Mouse (Mus musculus): Measurements from ENCODE around the gene Mthfsl.
A peak's percentile ranks its signal among the peaks of the same experiment; 100 is the strongest.
"Not testable (repeated sequence)": the region's sequence is repeated elsewhere in the genome, so short reads cannot be mapped to it uniquely, and the experiment has no call there.

The Mthfsl gene

DNA sequence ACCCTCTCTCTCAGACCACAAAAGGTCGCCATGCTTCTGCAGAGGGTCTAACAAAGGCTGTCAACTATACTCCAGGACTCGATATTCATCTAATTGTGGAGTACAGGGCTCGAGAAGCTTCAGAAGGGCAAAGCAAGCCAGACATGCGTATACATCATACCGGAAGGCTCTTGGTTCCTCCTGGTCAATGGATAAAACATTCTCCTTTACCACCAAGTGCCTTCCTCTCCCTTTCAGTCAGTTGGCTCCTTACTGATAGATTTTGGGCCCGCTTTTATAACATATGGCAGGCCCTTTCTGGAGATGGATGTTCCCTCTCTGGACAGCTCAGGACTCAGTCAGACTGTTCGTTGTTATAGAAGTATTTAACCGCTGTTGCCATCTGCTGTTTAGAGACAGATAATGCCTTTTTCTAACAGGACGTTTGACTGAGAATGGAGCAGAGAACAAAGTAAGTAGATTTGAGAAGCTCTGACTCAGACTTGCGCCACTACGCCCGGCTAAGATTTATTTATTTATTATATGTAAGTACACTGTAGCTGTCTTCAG lies at the start of gene Mthfsl:
Gene Mthfsl (minus strand): TSS at position 308 of the 549 bp plus-strand sequence.
- DNase-seq = not testable (repeated sequence)

DNA sequence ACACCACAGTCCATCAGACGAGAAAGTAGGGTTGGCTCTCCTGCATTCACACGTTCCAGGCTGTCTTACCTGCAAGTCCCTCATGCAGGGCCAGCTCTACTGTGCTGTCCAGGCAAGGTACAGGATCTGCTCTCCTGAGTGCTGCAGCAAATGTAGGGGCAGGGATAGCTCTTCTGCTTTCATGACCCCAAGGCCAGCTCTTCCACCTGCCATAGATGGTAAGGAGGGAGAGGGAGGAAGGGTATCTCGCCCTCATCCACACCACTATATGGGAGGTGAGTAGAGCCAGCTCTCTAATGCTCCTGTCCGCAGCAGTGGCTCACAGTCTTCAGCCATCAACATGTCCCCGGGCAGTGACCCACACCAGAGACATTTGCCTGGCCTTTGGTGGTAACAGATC lies 49.4 kb upstream of the Mthfsl start:
- not testable (repeated sequence) for DNase-seq

DNA sequence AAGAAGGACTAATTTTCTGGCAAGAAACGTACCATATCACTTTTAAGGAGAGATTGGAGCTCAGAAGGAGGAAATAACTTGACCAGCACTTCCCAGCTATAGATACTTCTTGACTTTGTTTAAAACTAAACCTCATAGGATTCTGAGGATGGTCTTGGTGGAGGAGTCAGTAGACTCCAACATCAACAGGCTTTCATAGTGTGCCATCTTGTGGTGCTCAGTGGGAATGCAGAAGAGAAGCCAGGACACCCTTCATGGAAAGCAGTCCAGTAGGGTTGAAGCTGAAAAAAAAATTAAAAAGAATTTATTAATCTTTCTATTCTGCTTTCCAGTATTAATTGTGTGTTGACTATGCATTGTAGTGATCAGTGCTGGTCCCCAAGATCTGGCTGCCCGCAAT lies 26.6 kb upstream of the Mthfsl start:
- DNase-seq = not testable (repeated sequence)

DNA sequence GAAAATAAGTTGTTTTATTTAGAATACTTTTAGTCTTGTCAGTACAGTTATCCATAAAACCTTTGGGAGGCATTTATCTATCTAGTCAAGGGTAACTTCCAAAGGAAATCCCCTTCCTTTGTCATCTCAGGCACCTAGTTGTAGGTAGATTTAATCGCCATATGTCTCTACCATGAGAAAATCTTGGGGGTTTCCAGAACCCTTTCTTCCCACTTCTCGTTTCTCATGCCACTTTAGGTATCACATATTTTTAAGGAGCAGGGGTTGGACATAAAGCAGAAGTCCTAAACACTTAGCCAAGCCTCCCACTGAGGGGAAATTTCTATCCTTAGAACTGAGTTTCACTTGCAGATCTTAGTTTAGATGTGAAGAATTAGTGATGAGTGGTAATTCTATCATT lies 25.9 kb upstream of the Mthfsl start:
- not testable (repeated sequence) for DNase-seq

DNA sequence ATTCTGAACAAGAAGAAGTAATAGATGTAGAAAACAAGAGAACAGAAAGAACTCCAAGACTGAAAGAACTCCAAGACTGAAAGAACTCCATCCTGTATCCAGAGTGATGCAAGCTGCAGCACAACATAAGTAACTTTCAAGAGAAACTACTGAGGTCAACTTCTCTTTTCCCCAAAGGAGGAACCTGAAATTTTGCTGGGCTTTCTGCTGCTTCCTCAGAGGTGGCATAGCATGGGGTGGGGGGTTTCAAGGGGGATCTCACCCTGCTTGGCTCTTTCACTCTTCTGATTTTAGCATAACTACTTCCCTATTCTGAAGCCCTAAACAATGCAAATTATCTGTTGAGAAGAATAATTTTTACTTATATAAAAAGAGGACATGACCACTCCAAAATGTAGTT lies 15.2 kb upstream of the Mthfsl start:
- not testable (repeated sequence) for DNase-seq

DNA sequence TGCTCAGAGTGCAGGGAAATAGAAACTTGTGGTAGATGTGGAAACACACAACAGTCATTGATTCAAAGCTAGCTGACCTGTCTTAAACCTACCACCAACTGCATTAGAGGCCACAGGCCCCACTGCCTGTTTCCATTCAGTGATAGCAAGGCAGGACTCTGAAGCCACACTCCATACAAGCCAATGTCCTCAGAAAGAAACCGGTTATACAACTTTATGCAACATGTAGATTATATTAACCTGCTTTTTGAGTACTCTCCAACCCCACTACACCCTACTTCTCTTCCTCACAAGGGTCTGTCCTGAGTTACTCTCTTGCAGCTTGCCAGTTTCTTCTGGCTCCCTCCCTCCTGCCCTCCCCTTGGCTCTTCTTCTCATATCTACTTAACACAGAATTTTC lies 13.1 kb upstream of the Mthfsl start:
- not testable (repeated sequence) for DNase-seq

DNA sequence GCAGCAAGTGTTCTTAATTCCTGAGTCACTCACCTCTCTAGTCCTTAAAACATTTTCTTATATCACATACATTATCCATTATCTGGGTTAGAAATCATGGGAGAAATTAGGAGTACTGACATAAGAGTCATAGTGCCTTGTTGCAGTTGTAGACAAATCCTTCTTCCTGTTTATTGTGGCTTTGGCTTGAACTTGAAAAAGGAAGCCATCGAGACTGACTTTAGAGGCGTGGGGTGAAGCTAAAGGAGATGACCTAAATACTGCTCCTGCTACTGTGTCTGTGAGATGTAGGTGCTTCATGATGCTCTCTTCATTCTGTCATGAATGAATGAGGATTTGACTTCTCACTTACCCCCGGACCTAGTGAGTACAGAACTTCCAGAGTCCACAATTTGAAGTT lies 12.2 kb upstream of the Mthfsl start:
- not testable (repeated sequence) for DNase-seq

DNA sequence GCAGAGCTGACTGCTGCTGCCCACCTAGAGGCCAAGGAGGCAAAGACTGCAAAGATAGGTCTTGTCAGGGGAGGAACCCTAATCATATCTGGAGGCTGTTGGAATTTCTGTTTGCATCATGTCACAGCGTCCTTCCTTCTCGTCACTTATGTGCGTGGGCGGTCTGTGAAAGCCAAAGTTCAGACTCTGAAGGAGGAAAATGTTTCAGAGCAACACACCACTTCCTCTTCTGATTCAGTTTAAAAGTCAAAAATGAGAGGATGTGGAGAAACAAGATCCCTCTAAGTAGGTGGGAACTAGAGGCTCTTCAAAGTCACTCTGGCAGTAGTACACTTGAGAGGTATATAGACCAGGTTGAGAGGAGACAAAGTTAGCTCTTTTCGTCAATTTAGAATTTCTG lies 11.6 kb upstream of the Mthfsl start, which contains the start of gene Bcl2a1d:
Gene Bcl2a1d (minus strand): TSS at position 187 of the 400 bp plus-strand sequence.
- DNase-seq = not testable (repeated sequence)

DNA sequence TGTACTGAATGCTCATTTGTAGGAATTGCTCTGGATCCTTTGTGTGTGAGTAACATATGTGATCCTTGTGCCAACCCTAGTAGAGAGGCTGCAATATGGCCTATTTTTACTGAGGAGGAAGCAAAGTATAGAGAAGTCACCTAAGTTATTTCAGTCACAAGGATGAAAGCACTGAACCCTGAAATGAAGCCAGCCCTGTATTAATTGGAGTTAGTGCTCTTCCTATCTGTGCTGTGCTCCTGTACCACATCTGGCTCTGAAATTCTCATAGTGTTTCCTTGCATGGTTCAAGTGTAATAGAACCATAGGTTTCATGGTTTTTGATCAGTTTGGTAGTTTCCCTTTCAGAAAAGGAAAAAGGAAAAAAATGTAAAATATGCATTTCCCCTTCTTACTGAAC lies 8.2 kb upstream of the Mthfsl start:
- not testable (repeated sequence) for DNase-seq

DNA sequence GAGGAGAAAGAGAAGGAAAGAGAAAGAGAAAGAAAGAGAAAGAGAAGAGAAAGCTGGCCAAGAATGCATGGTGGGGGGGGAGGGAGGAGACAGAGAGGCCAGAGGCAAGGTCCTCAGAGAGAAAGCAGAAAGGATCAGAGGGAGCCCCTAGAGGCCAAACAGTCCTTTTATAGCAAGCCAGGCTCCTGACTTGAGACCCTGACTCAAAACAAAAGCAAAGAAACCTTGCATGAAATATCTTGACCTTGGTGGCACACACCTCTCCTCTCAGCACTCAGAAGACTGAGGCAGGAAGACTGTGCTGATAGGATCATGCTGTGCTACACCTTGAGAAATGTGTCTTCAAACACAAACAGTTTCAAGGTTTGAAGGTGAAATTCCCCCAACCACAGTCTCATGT lies 1.5 kb upstream of the Mthfsl start:
- not testable (repeated sequence) for DNase-seq

DNA sequence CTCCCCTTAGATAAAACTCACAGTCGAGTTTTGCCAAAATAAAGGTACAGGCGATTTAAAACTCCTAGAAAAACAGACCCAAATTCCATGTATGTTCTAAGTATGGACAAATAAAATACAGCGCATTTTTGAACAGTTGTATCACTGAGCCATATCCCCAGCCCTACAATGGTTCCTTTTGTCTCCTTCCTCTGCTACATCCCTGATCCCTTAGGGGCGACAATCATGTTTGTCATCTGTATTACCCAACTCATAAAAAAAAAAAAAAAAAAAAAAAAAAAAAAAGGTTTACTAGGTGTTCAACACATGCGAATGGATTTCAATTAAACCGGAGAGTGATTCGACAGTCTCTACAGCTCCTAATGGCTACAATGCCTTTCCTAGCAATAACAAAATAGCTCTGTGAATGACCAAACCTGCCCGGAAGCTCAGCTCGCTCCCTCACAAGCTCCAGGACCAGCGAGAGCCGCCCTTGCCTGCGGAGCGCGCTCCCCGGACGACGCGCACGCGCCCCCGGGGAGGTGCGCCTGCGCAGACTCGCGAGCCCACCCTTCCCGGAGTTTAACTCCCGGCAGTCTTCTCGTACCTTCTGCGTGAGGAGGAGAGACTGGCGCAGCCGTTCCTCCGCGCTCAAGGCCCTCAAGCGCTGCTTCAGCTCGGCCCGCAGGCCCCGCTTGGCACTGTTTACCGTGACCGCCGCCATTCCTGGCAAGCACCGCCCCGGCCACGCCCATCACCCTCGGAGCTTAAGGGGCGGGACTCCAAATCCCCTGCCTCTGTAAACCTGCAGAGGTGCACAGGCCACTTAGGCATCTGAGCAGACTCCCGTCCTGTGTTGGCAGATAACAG lies 799 bp downstream of the Mthfsl start:
- not testable (repeated sequence) for DNase-seq

DNA sequence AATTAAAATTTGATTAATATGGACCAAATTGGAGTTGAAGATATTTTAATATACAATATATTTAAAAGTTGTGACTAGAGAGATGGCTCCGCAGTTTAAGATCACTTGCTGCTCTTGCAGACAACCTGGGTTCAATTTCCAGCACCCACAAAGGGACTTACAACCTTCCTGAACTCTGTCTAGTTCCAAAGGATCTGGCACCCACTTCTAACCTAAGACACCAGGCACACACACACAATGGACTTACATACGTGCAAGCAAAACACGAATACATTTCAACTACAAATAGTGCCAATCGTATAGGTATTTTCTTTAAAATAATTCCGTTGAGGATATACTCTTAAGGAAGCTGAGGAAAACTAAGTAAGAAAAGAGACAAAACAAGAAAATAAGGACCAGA lies 1.5 kb downstream of the Mthfsl start:
- DNase-seq = not testable (repeated sequence)

DNA sequence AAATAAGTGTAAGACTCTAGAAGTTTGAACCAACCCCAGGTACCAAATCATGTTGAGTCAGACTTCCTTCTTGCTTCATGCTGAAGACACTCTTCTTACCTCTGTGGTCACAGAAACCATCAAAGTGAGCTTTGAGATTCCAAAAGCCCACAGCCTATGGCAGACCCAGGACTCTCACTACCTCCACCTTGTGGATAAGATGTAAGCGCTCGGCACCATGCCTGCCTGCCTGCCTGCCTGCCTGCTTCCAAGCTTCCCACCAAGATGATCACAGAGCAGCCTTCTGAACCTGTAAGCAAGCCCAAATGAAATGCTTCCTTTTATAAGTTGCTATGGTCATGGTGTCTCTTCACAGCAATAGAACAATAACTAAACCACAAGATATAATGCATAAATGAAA lies 2.0 kb downstream of the Mthfsl start:
- DNase-seq = peak; percentile 32

DNA sequence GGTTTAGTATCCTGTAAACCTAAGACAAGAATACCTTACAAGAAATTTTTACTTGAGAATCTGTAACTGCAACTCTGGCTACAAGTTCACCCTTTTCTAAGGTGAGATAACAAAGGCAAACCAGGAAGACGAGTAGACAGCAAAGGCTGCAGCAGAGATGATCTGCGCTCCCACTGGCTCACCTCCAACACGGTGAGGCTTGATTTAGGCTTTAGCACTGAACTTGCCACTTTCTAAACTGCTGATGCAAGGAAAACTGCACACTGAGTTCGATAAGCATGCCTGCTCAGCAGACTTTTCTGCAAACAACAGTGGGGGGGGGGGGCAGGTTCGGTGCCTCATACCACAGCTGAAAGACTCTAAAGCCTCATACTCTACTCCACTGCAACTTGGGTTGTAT lies 5.6 kb downstream of the Mthfsl start:
- not testable (repeated sequence) for DNase-seq

DNA sequence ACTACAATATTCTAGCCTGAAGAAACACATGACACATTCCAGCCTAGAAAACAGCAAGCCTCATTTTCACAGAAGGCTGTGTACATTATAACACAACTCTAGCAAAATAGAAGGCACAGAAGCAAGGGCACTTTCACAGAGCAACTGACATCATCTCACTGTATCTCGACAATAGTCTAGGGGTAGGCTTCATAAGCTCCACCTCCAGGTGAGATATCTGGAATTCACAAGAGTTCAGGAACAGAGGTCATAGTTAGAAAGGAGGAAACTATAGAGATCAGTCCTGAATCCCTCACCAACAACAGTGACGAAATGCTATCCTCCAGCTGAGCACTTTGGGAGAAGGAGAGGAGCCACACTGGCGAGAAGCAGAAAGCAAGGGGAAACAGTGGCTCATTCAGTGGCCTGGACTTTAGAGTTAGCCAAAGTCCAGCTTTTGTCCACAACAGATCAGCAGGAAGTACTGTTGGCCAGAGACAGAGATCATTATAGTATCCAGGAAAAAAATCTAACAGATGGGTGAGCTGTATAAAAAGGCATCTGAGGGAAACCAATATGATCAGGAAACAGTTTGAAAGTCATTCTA lies 7.8 kb downstream of the Mthfsl start:
- DNase-seq = not testable (repeated sequence)

DNA sequence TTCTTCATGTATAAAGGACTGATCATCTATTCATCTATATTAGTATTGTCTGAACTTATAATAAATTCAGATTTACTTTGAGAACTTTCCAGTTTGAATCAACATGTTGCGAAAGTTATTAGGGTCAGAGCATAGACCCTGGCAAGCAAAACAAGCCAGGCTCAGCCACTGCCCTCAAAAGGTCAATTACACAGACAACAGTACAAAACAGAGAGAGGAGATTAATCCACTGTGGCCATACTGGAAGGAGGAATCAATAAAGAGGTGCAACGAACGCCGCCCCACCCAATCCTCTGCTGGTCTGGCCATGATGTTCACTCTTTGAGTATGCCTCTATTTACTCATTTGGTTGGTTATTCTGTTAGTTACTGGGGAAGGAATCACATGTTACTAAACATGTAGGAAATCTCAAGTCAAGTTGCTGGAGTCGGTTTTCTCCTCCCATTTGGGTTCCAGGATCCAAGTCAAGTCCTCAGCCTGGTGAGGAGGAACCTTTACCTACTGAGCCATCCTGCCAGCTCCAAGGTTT lies 9.1 kb downstream of the Mthfsl start:
- DNase-seq = not testable (repeated sequence)

DNA sequence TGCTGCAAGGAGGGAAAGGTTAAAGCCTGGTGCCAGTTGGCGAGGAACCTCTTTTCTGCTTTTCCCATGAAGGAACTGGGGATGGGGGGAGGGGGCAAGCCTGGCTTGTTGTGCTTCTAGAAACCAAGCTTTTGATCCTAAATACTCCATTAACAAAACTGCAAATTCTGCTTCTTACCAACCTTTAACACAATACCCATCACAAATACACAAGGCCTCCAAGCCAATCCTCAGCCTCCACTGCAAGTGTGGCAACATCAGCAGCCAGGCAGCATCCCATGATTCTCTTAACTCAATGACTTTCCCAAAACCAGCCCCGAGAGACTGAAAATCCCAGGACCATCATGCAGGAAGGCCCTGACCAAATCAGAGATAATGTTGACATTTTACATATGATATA lies 9.7 kb downstream of the Mthfsl start:
- not testable (repeated sequence) for DNase-seq

DNA sequence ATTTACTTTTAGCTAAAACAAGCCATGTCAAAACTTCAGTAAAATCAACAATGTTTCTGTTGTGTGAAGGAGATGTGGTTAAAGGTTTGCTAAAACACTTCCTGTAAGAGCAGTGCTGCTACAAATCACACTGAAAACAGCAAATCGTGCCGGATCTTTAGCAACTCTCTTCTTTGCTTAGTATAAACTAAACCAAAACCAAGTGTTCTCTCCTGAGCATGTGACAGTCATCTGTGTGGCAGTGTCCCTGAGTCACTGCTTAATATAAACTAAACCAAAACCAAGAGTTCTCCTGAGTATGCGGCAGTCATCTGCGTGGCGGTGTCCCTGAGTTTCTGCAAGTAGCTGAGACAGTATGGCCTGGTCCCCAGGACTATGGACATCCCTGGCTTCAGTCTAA lies 10.3 kb downstream of the Mthfsl start:
- not testable (repeated sequence) for DNase-seq

DNA sequence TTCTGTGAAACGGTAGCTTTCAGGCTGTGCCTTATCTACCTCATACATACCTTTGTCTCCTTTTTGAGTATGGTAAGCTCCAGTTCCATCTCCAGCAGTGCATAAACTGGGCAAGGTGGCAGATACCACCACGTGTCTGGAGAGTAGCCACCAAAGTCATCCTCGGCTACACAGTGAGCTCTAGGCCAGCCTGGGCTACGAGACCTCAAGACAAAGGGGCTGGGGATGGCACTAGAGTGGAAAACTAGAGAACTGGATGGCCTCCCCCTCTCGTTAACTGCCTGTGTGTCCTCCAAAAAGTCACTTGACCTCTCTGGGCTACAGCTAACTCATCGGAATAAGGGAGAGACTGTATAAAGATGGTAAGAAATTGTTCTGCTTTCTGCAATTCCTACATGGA lies 10.8 kb downstream of the Mthfsl start:
- DNase-seq = no peak

DNA sequence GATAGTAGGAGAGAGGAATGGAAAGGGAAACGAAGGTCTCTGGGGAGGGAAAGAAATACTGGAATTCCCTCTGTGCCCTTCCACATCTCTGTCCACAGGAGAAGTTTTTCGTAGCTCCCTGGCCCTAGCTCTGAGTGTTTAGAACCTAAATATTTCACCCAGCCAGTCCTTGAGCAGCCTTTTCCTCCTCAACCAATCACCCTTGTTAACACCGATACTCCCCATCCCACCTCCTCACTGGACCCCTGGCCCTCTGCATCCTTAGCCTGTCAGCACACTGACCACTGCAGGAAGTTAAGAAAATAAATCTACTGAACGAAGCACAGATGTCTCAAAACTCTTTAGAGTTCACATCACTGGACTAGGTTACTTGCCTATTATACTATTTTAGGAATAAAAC lies 13.4 kb downstream of the Mthfsl start:
- DNase-seq = no peak

DNA sequence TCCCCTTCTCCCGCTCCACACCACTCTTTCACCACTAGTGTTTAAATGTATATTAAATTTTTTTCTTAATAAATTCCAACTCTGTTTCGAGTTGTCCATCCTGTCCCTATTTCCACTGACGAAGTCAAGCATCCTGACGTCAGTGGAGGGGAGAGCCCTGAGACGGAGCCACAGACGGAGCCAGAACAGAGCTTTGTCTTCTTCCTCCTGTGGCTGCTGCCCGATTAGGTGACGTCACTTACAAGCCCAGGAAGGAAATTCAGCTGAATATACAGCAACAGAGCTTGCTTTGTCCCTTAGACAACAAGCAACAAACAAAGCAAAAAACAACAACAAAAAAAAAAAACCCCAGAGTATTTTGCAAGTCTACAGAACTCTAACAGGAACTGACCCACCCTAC lies 14.9 kb downstream of the Mthfsl start:
- DNase-seq = not testable (repeated sequence)

DNA sequence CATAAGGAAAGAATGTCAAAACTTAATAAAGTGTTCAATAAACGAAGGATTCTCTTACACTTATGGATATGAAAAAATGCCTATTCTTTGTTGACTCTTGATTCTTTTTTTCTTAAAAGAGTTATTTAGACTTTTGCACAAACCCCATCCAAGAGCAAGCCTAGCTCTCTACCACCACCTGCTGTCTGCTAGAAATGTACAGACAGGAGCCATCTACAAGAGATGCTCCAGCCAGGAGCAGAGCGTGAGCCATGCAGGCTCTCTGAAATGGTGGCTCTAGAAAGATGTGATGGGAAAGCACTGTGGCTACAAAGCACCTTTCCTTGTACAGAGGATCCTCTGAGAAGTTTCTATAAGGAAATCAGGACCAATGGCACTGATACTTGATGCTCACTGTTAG lies 21.4 kb downstream of the Mthfsl start:
- DNase-seq = not testable (repeated sequence)

DNA sequence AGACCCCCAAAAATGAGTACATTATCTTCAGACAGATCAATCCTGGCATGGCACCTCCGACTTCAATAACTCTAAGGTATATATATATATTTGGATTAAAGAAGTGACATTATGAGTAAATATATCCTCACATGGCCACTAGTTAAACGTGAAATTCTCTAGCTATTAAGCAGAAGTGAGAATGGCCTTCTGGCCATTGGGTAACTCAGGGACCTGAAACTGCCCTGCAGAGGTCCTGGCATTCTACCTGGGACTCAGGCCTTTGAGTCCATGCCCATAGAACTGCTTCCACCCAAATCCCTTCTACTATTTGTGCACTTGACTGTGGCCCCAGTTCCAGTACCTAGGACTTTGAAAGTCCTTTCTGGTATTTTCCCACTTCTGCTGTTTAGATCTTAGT lies 28.8 kb downstream of the Mthfsl start:
- DNase-seq = not testable (repeated sequence)

DNA sequence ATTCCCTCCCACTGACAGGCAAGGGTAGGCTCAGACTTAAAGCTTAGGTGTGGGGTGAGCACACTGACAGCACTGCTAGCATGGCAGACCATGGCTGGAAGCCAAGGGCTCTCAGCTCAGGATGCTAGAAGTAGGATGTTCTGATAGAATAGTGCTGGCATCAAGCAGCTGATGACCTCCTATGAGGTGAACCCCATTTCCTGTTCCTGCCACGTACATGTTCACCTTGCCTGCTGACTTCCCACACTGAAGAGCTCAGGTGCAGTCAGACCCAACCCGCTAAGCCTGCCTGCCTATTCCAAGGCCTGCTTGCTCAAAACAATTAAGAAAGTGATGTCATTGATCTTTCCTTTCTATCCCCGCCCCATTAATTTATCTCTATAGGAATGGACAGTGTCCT lies 30.6 kb downstream of the Mthfsl start:
- not testable (repeated sequence) for DNase-seq

Data from liver (tissue).